11 mouse cellular contexts compared by ENCODE assay signal in the genomic region with DNA sequence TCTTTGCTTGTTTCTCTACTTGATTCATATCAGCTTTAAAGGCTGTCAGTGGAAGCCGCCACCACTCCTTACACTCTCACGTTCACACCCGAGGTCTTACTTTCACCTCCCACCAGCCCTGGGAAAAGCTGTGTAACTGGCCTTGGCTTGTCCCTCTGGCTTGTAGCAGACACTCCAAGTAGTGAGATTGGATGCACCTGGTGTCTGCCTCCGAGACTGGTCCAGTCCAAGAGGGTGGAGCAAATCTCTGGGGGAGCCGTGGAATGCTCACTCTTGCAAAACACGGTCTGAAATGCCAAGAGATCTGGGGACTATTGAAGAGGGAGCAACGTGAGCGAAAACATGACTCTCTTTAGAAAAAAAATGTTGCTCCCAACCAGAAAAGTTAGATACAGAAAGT.
DNase-seq lines count a peak whose midpoint lies in the region.
"Had no signal": no experiment of that assay in that cellular context is flagged by ENCODE, and none has a peak within 500 bp of the region (broad histone marks: within the 10 kb centered on the region; RNA-seq: fewer than 3 reads in every experiment).

No protein-coding gene starts in this region.

- DNase-seq in 3T3-L1 (ENCODE audit: low read depth, low spot score): peak; percentile 26
- DNase-seq in gastrocnemius, adult 8-10 months (ENCODE audit: low spot score in 2 of 2): peak; percentile 49 to 66
- peak; percentile 11 for DNase-seq in kidney, adult 9 months
- peak; percentile 65 for DNase-seq in lung, postnatal 25 days (ENCODE audit: low spot score)
- DNase-seq in layer of hippocampus, postnatal 25 days (ENCODE audit: extremely low spot score in 1 of 2, low spot score in 1 of 2): no peak
- DNase-seq in cerebellum, postnatal 10 days: no peak
- no peak for DNase-seq in cerebellum, adult 11 months
- DNase-seq in retina, postnatal 1 day: no peak
- DNase-seq: adrenal gland, postnatal 25 days; forebrain, postnatal 0 days; thymus, postnatal 36 days had no signal

Comparison
In these comparisons a context has a peak if more than half of its experiments do, and no peak if none do; other contexts are left out.
1. DNase-seq: peak in 3T3-L1 (single experiment), gastrocnemius, adult 8-10 months (2 of 2), kidney, adult 9 months (single experiment) and lung, postnatal 25 days (single experiment); none in layer of hippocampus, postnatal 25 days (0 of 2), cerebellum, postnatal 10 days (0 of 2), cerebellum, adult 11 months (single experiment) and retina, postnatal 1 day (single experiment).